Mouse (Mus musculus) cerebellum, adult 11-12 months (tissue): Measurements from ENCODE around the gene Sva.

Experiments
- DNase-seq: peaks from one replicate; pipeline ENCODE4 v3.0.0; 2022

Gene Sva

DNA sequence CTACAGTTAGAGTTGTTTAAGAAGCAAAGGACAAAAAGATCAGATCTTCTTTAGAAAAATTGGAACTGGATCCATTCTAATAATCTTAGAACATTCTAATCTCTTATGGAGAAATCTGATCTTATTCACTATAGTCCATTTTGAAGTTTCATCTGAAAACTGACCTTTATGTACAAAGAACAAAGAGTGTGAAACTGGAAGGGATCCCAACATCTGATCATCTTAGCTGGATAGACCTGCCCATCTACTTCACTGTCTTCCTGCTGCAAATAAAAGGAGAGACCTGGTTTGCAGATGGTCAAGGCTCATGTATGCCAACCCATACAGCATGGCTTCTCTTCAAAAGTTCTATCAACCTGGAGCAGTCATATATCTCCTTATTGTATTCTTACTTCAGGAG is at the start of gene Sva:
Gene Sva, plus strand, starts transcription at position 301 of the 400 bp plus-strand sequence.
- DNase-seq: no peak
